Mouse (Mus musculus) layer of hippocampus, postnatal 25 days (tissue): ENCODE measurements around the gene Rnaseh2b. TPM values are rescaled to one million over a fixed set of nuclear protein-coding genes. Genes with fewer than 3 reads are reported as not detected.

ENCODE experiments used
- DNase-seq, 2 experiments: peaks; one replicate each; pipeline ENCODE4 v3.0.0; 2022; ENCODE audit warnings: mixed read lengths in 2 of 2, low spot score in 1 of 2; ENCODE audit errors: extremely low spot score in 1 of 2
- total RNA-seq, 2 experiments: library from RNA; stranded (reverse); gene quantifications; 2 replicates each; pipeline ENCODE4 v1.2.3; 2021

Rnaseh2b gene
- total RNA-seq, 2 experiments from 2014 or later: 10.1 to 14.1 TPM

GRCm38 (mm10) chr14:62422265-62422664 lies 129.9 kb downstream of the Rnaseh2b start:
- no peak for DNase-seq

Other genes starting within 250 kb of the Rnaseh2b start
- gene Dleu7, start 458 bp downstream of the Rnaseh2b start, total RNA-seq: 1 to 10 TPM; 5.6 to 7.5 TPM
- gene Gucy1b2, start 163.7 kb downstream of the Rnaseh2b start, total RNA-seq: under 1 TPM in 1 of 2 experiments, not detected in 1; 0.39 TPM